Mouse (Mus musculus) spleen, postnatal 36 days (tissue): ENCODE measurements around the gene Diras2.

ENCODE experiments used
- DNase-seq, 2 experiments: peaks; one replicate each; pipeline ENCODE4 v3.0.0; 2022; ENCODE audit warnings: low spot score in 2 of 2, mixed read lengths in 1 of 2

The Diras2 gene

GRCm38 (mm10) chr13:52469795-52470690, 61.0 kb downstream of the Diras2 start:
- DNase-seq = no peak

- no peak for DNase-seq
Measured at GRCm38 (mm10) chr13:52465141-52465540, 65.9 kb downstream of the Diras2 start.

GRCm38 (mm10) chr13:52459982-52460381, 71.1 kb downstream of the Diras2 start:
- no peak for DNase-seq

- no peak for DNase-seq
Measured at GRCm38 (mm10) chr13:52457889-52458324, 73.2 kb downstream of the Diras2 start.

- DNase-seq = no peak
Measured at GRCm38 (mm10) chr13:52457177-52457888, 73.7 kb downstream of the Diras2 start.

GRCm38 (mm10) chr13:52455329-52455728, 75.8 kb downstream of the Diras2 start:
- no peak for DNase-seq

GRCm38 (mm10) chr13:52454708-52455250, 76.3 kb downstream of the Diras2 start:
- no peak for DNase-seq
